Mouse (Mus musculus): Measurements from ENCODE around the gene Gm6525.

Gm6525 gene

GRCm38 (mm10) chr3:84215743-84216360 lies 41.9 kb downstream of the Gm6525 start:
- no peak for DNase-seq

- DNase-seq, result no peak
Measured at GRCm38 (mm10) chr3:84217118-84217960, 43.4 kb downstream of the Gm6525 start.

GRCm38 (mm10) chr3:84217961-84218351 lies 44.1 kb downstream of the Gm6525 start:
- DNase-seq, result no peak

- no peak for DNase-seq
Measured at GRCm38 (mm10) chr3:84218498-84218897, 44.6 kb downstream of the Gm6525 start.

- DNase-seq, result no peak
Measured at GRCm38 (mm10) chr3:84219166-84219710, 45.3 kb downstream of the Gm6525 start.

GRCm38 (mm10) chr3:84219720-84220273 lies 45.9 kb downstream of the Gm6525 start:
- no peak for DNase-seq

- no peak for DNase-seq
Measured at GRCm38 (mm10) chr3:84220326-84220725, 46.4 kb downstream of the Gm6525 start.

GRCm38 (mm10) chr3:84220748-84221147 lies 46.8 kb downstream of the Gm6525 start:
- DNase-seq, result peak; percentile 44
